Mouse (Mus musculus) gastrocnemius, postnatal 14 days (tissue): ENCODE measurements around the gene Nfyc. TPM values are rescaled to one million over a fixed set of nuclear protein-coding genes. Genes with fewer than 3 reads are reported as not detected.

ENCODE experiments used
- DNase-seq: peaks from one replicate; pipeline ENCODE4 v3.0.0; 2021; ENCODE audit warnings: mixed read lengths
- intact Hi-C: fragments of 180-260 bp; cut with DNase I; formaldehyde crosslinking; loops from one replicate; pipeline ENCODE4 v1.15.1; 2025; ENCODE audit warnings: low total_unique reads
- total RNA-seq, 2 experiments: library from RNA; stranded (reverse); gene quantifications; 2 replicates each; pipeline ENCODE4 v1.2.3; 2021

Gene Nfyc
- total RNA-seq, 2 experiments from 2014 or later, result 43.7 to 44.3 TPM

- intact Hi-C loops, result no loop called here
- DNase-seq, result no peak
These were observed 35.7 kb downstream of the Nfyc start for GRCm38 (mm10) chr4:120795646-120796045.

- no peak for DNase-seq
- intact Hi-C loops, result no loop called here
These were observed 38.5 kb downstream of the Nfyc start for GRCm38 (mm10) chr4:120792918-120793317.

GRCm38 (mm10) chr4:120790027-120790426, 41.3 kb downstream of the Nfyc start:
- DNase-seq, result no peak
- intact Hi-C loops, result no loop called here

GRCm38 (mm10) chr4:120755801-120756200, 75.6 kb downstream of the Nfyc start:
- DNase-seq, result no peak
- intact Hi-C loops, result loop anchor here (5.0 to 10.0 kb wide), 2 partner anchors 74 to 171 kb away; partner anchors contain the start of gene Gm8439

- peak; percentile 79 for DNase-seq
- intact Hi-C loops, result loop anchor here (5.0 to 10.0 kb wide), 2 partner anchors 73 to 170 kb away; partner anchors contain the start of gene Gm8439
These were observed 76.1 kb downstream of the Nfyc start for GRCm38 (mm10) chr4:120755299-120755698.

GRCm38 (mm10) chr4:120749601-120750000, 81.8 kb downstream of the Nfyc start:
- no peak for DNase-seq
- intact Hi-C loops, result loop anchor here (5.0 kb wide), 1 partner anchor 52 kb away; no protein-coding TSS in a partner anchor

GRCm38 (mm10) chr4:120747941-120748866, 83.2 kb downstream of the Nfyc start, which contains the start of gene Kcnq4:
Gene Kcnq4 (minus strand): TSS chr4:120748612.
- intact Hi-C loops, result loop anchor here (5.0 kb wide), 1 partner anchor 51 kb away; no protein-coding TSS in a partner anchor
- no peak for DNase-seq

- peak; percentile 51 for DNase-seq
- intact Hi-C loops, result loop anchor here (5.0 kb wide), 1 partner anchor 50 kb away; no protein-coding TSS in a partner anchor
These were observed 84.1 kb downstream of the Nfyc start for GRCm38 (mm10) chr4:120747243-120747792.

GRCm38 (mm10) chr4:120746552-120747150, 84.7 kb downstream of the Nfyc start:
- DNase-seq, result no peak
- intact Hi-C loops, result loop anchor here (5.0 kb wide), 1 partner anchor 49 kb away; no protein-coding TSS in a partner anchor

GRCm38 (mm10) chr4:120745731-120746551, 85.4 kb downstream of the Nfyc start:
- peak; percentile 47 for DNase-seq
- intact Hi-C loops, result loop anchor here (5.0 kb wide), 1 partner anchor 49 kb away; no protein-coding TSS in a partner anchor

- DNase-seq, result no peak
- intact Hi-C loops, result no loop called here
These were observed 87.7 kb downstream of the Nfyc start for GRCm38 (mm10) chr4:120743636-120744035.

- intact Hi-C loops, result no loop called here
- peak; percentile 50 for DNase-seq
These were observed 90.1 kb downstream of the Nfyc start for GRCm38 (mm10) chr4:120741303-120741702.

GRCm38 (mm10) chr4:120734012-120734622, 97.3 kb downstream of the Nfyc start:
- intact Hi-C loops, result no loop called here
- DNase-seq, result no peak

GRCm38 (mm10) chr4:120732737-120733136, 98.6 kb downstream of the Nfyc start:
- DNase-seq, result no peak
- intact Hi-C loops, result no loop called here

GRCm38 (mm10) chr4:120731030-120731644, 100.2 kb downstream of the Nfyc start:
- intact Hi-C loops, result no loop called here
- peak; percentile 69 for DNase-seq

GRCm38 (mm10) chr4:120730574-120730973, 100.8 kb downstream of the Nfyc start:
- DNase-seq, result no peak
- intact Hi-C loops, result no loop called here

- peak; percentile 67 for DNase-seq
These were observed 101.2 kb downstream of the Nfyc start for GRCm38 (mm10) chr4:120730146-120730545.

GRCm38 (mm10) chr4:120729441-120729840, 101.9 kb downstream of the Nfyc start:
- no peak for DNase-seq
- intact Hi-C loops, result no loop called here

More at GRCm38 (mm10) chr4:120730146-120730545, 101.2 kb downstream of the Nfyc start:
- intact Hi-C loops, result no loop called here
